Mouse (Mus musculus) cerebellum, adult 18-20 months (tissue): ENCODE measurements around the gene Chmp6.

ENCODE experiments used
- DNase-seq, 2 experiments: peaks; one replicate each; pipeline ENCODE4 v3.0.0; 2021

The Chmp6 gene

DNA sequence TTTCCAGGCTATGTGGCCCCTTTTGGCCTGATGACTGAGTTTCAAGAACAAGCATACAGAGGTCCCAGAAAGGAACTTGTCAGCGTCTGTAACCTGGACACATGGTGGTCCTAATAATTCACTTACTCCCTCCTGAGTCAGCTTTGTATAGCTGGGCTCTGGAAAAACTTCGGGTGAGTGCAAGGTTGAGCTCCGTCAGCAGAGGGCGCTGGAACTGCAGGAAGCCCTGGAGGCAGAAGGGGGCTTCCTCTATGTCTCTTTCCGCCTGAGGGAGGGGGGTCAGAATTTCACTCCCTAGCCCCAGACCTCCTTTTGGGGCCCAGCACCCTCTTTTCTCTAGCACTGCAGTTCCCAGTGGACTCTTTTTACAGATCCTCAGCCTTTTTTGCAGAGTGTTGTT, 3.8 kb upstream of the Chmp6 start:
- DNase-seq, result peak; percentile 66 to 75

DNA sequence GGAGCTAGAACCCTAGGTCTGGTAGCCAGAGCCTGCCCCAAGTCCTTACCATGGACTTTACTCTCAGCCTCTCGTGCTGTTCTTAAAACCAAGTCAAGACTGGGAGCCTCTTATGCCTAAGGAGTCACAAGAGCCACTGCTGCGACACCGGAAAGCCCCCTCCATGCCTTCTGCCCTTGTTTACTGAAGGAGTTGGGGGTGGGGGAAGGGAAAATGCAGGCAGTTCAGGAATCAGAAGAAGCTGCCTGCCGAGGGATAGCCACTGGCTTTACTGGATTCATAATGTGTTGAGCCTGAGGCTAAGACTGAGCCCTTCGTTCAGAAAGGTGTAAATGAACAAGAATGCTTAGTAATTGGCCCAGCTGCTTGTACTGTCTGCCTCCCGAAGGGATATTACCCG, 396 bp upstream of the Chmp6 start:
- peak in 1 of 2 experiments; percentile 37 for DNase-seq

DNA sequence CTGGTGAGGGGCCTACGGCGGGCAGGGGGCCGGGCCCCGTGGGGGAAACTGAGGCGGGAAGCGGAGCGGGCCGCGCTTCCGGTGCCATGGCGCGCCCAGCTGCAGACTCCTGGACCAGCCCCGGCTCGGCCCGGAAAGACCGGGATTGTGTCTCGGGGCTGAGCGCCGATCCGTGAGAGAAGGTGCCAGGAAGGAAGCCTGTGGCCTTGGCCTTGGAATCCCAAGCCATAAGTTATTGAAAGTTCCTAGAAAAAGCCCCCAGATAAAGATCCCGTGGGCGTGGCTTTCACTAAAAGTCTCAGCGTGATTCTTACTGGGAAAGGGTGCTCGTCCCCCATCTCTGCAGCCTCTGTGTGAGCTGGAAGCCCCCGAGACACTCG, 684 bp downstream of the Chmp6 start:
- DNase-seq, result no peak

DNA sequence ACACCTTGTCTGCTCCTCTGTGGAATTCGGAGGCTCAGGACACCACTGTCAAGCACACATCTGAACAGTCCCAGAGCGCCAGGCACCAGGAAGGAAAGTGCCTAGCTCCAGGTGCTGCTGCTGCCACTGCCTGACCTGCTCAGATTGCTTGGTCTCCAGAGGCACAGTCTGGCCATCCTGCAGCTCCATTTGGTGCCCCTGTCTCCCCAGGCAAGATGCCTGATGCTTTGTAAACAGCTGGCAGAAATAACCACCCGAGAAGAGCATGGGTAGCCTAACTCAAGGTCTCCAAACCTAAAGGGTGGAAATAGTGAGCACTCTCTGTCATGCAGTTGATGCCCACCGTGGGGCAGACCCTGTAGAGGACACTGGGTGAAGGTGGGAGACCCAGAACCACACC, 1.1 kb downstream of the Chmp6 start:
- DNase-seq, result no peak

DNA sequence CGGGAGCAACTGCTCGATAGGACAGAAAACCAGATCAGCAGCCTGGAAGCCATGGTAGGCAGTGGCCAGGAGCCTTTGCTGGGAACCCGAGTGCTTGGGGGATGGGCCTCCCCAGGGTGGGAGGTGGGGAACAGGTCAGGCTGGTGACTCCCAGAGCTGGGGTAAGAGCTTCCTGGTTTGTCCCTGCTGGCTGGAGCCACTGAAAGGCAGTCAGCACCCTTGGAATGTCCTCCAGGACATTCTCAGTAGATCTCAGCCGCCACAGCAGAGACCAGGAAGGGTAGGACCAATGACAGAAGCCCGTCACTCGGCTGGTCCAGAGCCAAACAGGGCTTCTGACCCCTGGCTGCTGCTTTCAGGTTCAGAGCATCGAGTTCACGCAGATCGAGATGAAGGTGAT, 2.4 kb downstream of the Chmp6 start:
- DNase-seq, result no peak

DNA sequence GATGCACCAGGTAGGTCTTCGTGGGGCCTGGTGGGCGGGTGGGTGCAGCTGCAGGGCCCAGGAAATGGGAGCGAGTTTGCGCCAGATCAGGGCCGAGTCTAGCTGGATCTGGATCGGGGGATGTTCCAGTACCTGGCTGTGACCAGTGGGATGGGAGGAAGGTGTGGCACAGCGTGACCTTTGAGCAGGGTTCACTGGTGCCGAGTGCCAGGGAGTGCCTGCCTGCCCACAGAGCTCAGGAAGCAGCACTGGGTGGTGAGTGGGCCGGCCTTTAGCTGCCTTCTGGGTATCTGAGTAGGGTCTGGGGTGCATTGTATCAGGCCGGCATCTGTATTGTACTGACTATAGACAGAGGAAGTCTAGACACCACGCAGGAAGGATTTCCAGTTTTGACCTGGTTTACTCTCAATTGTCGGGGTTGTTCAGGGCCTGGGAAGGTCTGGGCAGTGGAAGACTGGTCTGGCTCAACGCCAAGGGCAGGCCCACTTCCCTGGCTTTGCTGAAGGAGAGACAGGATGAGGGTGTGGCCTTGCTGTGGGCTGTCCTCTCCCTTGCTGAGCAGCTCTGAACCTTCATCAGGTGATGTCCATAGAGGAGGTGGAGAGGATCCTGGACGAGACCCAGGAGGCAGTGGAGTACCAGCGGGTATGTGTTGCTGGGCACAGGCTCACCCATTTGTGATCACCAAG, 3.0 kb downstream of the Chmp6 start:
- DNase-seq, result no peak

DNA sequence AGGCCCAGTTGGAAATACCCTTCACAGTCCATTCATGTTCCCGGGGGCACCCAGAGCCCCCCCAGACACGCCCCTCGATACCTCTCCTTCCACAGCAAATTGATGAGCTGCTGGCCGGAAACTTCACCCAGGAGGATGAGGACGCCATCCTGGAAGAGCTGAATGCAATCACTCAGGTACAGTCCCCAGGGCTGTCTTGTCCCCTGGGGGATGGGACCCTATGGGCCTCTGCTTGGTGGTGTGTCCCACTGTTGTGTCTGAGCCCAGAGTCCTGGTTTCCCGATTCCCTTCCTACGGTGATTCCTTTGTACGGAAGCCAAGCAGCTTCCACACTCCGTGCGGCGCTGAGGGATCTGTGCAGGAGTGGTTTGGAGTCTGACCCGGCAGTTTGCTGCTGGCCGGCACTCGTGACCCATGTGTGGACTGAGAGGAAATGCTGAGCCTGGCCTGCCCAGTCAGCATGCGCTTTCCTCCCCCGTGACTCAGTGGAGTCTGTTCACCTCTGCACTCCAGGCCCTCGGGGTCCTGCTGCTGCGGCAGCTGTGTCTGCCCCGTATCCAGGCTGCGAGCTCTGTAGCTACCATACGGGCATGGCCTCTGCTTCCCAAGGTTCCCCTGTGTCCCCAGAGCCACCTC, 3.7 kb downstream of the Chmp6 start:
- DNase-seq, result no peak

DNA sequence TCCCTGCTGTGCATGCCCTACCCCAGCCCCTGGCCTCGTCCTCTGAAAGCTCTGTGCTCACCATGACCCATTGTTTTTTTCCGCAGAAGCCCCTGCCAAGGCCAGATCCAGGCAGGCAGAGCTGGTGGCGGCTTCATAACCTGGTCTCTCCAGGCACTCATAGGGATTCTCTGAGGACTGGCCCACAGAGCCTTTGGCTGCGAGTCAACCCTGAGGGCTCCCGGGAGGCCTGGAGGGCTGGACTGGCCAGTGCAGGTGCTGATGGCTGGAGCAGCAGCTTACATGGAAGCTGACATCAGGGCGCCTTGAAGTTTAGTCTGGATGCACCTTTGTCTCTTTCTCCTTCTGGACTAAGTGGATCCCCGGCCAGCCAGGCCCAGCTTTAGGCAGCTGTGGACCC, 5.3 kb downstream of the Chmp6 start:
- no peak for DNase-seq

DNA sequence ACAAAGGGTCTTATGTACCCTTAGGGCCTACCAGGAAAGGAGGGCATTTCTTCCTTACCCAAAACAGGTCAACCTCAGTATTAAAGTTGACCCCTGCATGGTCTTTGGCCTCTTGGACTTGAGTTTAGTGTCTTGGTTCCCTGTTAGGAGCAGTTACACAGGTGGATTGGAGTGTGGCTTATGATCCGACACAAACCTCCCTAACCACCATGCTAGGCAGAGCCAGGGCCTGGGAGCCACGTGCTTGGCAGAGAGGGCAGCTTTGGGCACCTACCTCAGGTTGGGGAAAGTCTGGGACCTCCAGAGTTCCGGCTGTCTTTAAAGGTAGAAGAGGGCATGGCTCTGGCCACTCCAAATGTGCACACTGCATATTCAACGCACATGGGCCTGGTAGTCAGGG, 6.2 kb downstream of the Chmp6 start:
- no peak for DNase-seq

DNA sequence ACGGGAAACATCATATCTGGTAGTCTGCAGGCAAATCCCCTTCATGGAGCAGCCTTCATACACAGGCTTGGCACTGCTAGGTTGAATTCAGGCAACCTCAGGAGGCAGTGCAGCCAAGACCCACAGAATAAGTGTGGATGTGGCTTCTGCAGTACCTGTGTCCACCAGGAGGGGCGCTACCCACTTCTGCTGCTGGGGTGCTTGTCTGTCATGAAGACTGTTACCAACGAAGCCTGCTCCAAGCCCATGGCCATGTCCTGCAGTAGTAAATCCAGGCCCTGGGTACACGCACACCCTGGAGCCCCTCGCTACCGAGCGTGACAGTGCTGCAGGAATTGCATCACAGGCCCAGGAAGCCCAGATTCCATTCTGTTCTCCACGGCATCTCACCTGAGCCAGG, 6.7 kb downstream of the Chmp6 start:
- peak; percentile 70 to 74 for DNase-seq

DNA sequence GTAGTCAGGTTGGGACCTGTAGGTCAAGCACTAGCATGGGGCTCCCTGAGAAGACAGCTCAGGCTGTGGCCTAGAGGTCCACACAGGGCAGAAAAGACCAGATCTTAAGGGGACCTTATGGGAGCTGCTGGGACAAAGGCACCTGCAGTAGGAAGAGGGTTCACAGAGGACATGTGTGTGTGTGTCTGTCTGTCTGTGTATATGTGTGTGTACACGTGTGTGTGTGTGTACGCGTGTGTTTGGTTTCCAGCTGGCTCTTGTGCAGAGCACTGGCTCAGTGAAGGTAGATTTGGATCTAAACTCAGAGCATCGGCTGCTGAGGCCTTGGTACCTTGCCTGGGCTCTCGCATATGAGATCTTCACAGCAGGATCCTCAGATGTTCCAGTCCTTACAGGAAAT, 7.4 kb downstream of the Chmp6 start:
- DNase-seq, result no peak

DNA sequence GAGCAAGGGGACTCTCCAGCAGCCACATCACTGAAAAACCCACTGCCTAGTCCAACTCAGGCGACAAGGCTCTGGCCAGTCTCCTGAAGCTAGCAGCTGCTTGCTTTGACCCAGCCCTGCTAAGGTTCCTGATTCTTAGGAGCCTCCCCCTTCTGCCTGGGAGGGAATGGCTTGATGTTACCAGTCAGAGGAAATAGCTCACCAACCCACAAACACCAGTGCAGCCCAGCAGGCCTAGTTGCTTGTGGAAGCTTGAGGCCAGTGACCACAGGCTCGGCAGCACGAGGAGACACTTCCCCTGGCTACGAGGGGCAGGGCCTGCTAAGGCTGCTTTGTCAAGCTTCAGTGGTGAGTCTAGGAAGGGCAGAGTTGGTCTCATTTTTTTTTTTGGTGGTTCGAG, 11.9 kb downstream of the Chmp6 start:
- no peak for DNase-seq

DNA sequence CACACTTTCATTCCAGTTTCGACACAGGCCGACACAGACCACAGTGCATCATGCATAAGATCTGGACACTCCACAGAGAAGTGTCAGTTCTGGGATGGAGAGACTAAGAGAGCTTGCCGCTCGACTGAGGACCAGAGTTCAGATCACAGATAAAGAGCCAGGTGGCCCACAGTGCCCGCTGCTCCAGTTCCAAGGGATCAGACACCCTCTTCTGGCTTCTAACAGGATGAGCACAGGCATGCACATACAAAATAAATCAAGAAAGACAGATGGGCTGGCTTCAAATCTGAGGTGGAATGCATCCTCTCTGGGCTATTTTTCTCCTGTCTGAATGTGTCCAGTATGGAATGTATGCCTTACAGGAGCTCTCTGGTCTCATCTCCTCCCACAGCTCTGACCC, 13.5 kb downstream of the Chmp6 start:
- DNase-seq, result peak in 1 of 2 experiments; percentile 42

DNA sequence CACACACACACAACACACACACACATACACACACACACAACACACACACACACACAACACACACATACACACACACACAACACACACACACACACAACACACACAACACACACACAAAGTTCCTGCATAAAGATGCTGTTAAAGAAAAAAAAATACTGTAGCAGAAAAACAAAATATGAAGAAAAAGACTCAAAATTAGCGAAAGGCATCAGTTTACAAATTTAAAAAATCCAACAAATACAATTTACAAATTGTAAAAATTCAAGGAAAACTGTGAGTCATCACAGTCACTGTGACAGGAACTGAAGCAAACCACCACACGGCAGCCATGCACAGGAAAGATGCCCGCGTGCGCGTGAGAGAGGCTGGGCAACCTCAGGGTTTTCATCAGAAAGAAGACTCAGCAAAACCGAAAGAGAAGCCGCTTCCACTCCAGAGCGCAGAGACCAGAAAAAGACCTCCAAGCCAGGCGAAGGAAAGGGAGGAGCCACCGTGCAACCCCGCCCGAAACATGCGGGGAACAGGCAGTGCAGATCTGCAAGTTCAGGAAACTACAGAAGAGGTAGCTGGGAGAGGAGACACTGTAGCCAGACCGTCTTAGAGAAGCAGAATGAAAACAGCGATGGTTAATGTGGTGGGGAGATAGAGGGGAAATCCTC, 14.9 kb downstream of the Chmp6 start:
- DNase-seq, result no peak

DNA sequence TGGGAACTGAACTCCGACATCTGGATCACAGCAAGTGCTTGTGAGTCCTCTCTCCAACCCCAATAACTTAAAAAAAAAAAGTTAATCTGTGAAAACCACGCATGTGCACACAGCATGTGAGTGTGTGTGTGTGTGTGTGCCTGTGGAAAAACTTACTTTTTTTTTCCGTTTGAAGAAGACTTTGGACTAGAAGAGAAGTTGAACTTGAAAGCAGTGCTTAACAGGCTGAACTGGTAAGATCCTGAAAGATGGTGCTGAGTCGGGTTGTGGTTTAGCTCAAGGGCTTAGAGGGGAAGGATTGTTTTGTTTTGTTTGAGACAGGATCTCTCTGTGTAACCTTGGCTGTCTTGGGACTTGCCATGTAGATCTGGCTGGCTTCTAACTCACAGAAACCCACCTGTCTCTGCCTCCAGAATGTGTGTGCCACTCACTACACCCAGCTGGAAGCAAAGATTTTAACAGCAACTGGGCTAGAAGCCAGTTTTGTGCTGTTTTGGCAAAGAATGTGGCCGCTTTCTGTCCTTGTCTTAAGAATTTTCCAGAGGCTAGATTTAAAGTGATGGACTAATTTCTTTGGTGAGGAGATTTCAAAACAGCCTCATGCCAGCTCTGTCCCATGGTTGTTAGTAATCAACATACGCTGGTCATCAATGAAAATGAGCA, 16.5 kb downstream of the Chmp6 start:
- no peak for DNase-seq

DNA sequence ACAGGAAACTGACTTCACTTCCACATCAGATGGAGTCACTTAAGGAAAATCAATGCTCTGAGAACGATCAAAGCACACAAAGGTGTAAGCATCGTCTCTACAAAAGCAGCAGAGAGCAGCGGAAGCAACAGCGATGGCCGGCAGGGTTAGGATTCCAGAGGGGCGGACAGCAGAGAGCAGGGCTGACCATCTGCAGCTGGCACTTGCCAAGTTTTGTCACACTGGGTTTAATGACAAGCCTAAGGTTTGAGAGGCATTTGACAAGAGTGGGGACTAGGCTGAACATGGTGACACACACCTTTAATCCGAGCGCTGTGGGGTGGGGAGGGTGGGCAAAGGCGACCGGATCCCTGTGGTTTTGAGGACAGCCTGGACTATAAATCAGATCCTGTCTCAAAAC, 18.6 kb downstream of the Chmp6 start:
- no peak for DNase-seq

DNA sequence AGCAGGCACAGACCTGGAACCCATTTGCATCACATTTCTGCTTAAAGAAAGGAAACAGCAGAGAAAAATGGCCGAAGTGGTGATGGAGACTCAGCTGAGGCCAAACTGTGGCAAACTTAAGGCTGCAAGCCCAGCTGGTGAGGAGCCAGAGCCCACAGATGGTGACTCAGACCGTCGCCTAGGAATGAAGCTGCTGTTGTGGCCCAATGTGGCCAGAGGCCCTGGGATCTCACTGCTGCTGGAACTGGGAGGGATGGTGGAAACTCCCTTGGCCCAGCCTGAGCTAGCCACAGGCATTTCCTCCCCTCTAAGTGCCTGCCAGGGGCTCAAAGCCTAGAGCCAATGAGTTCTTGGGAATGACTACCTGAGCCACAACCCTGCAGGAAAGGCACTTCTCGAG, 19.9 kb downstream of the Chmp6 start:
- DNase-seq, result no peak

DNA sequence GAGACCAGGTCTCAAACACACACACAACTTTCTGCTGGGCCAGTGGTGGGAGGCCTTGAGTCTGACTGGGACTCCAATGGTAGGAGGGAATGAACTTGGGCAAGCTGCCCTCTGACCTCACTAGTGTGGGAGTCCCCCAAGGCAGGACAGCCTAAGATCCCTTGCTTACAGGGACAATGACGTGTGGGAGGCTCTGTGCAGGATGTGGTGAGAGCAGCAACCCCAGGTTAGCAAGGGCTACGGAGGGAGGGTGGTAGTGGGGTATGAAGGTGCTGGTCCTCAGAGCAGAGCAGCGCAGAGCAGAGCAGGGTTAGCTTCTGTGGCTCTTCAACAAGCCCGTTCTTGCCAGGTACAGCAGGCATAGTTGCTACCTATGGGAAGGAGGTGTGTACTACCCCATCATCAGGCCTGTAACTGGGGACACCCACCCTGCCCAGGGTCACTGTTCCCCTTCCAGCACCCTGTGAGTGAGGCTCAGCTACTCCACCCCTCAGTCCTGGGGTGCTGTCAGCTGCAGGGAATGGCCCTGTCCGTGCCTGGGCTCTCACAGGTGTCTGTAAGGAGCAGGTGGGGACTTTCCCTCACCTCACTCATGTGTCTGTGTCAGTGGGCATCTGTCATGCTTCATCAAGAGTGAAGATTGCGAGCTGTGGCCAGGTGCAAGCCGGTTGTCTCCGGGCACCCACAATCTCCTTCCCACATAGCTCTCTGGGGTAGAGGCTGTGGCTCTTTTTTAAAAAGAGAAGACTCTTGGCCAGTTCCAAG, 20.8 kb downstream of the Chmp6 start:
- DNase-seq, result no peak

DNA sequence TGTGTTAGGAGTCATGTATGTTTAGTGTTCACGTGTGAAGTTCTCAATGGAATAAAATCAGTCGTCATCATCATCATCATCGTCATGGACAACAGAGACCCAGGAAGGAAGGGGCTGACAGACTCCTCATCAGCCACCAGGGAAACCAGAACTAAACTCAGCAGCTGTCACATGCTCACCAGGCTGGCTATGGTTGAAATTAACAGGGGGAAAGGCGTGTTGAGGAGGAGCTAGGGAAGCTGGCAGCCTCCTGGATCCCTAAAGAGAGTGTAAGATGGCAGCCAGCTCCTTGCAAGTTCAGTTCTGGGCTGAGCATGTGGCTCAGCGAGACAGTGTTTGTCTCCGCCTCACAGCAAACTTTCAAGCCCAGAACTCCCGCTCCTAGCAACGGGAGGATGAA, 21.5 kb downstream of the Chmp6 start:
- no peak for DNase-seq

DNA sequence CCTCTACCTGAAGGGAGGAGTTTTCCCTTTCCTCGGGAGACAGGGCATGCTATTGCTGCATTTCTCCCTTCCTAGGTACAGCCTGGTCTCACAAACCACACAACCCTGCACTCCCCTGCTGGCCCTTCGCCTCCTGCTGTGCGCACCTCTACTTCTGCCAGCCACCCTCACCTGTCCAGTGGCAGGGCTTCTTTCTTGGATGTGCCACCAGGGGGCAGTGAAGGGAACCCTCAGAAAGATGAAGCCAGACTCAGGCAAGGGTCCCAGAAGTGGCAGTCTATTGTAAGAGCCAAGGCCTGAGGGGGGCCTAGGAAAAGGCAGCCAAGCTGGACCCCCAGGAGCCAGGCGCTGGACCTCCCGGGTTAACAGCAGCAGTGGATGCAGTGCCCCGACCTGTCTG, 22.2 kb downstream of the Chmp6 start:
- peak; percentile 75 to 81 for DNase-seq

DNA sequence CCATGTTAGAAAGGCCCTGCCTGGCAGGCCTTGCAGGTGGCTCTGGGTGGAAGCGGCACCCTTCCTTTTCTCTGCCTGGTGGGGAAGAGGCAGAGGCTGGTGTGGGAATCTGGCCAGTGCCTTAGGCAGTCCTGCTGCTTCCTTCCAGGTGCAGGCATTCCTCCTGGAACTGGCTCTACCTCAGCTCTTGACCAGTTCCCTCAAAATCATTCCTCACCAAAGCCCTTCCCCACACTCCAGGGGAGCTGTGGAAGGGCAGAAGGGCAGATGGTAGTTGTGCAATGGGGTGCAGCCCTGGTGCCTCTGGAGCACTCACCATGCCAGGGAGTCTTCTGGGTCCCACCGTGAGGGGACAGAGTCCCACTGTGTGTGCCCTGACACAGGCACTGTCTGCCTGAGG, 23.2 kb downstream of the Chmp6 start:
- DNase-seq, result no peak

DNA sequence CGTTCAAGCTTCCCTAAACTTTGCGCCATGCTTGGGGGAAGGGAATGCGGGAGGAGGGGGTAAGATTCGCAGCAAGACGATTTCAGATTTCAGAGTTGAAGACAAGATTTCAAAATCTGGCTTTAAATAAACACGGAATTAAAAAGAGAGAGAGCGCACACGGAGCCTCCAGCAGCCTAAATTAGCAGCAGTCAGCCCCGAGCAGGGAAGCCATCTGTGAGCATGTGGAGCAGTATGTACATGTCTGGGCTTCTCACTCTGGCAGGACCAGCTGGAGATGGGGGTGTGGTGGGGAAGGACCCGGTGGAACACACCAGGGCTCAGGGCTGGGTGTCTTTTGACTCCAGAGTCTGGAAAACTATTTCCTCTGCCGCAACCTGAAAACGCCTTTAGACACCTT, 24.0 kb downstream of the Chmp6 start:
- no peak for DNase-seq

DNA sequence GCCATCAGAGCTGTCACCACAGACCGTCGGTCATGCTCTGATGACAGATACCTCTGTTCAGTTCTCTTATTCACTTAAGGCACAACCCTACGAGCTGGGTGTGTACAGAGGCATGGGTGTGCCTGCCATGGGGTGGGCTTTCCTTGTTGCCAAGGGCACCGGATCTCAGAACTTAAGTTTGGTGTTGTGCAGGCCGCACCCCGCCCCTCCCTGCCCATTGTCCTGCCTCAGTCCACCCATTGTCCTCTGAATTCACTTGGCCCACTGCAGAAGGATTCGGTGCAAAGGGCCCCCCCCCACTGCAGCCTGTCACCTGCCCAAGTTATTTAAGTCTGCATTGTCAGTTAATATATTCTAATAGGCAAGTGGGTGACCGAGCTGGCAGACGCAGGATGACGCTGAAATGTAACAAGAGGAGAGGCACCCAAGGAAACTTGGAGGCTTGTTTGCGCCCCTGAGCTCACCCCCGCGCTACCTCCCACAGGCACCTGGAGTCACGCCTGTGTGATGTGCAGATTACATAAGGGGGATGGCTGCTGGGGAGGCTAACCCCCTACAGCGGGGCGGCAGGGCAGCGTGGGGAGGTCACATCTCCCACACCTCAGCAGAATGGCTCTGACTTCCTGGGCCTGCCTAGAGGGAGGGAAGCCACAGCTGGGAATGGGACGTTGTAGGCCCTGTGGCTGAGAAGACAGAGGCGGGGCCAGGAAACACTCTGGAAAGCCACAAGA, 24.7 kb downstream of the Chmp6 start:
- DNase-seq, result no peak
